Mouse (Mus musculus): ENCODE results near the gene Adk. TPM values are rescaled to one million over a fixed set of nuclear protein-coding genes. Genes with fewer than 3 reads are reported as not detected.

The Adk gene
- polyA plus RNA-seq, 3 experiments from 2014 or later = 84.7 to 128 (median 118) TPM

GRCm38 (mm10) chr14:21278290-21278689, 225.9 kb downstream of the Adk start:
- ATAC-seq = no peak

GRCm38 (mm10) chr14:21278907-21279535, 226.6 kb downstream of the Adk start:
- ATAC-seq = no peak

GRCm38 (mm10) chr14:21280451-21280850, 228.1 kb downstream of the Adk start:
- ATAC-seq = no peak

GRCm38 (mm10) chr14:21281506-21281905, 229.1 kb downstream of the Adk start:
- no peak for ATAC-seq

GRCm38 (mm10) chr14:21284116-21284515, 231.7 kb downstream of the Adk start:
- no peak for ATAC-seq

- no peak for ATAC-seq
Measured at GRCm38 (mm10) chr14:21284847-21285246, 232.5 kb downstream of the Adk start.

GRCm38 (mm10) chr14:21286274-21286673, 233.9 kb downstream of the Adk start:
- no peak for ATAC-seq

- no peak for ATAC-seq
Measured at GRCm38 (mm10) chr14:21287726-21288442, 235.5 kb downstream of the Adk start.

- peak; percentile 35 for ATAC-seq
Measured at GRCm38 (mm10) chr14:21299743-21300142, 247.4 kb downstream of the Adk start.

- ATAC-seq = no peak
Measured at GRCm38 (mm10) chr14:21304815-21305214, 252.4 kb downstream of the Adk start.

- no peak for ATAC-seq
Measured at GRCm38 (mm10) chr14:21308349-21308936, 256.1 kb downstream of the Adk start.

GRCm38 (mm10) chr14:21310530-21310929, 258.2 kb downstream of the Adk start:
- ATAC-seq = no peak

GRCm38 (mm10) chr14:21313561-21314342, 261.4 kb downstream of the Adk start:
- ATAC-seq = no peak

- no peak for ATAC-seq
Measured at GRCm38 (mm10) chr14:21314466-21314865, 262.1 kb downstream of the Adk start.

- ATAC-seq = peak; percentile 32
Measured at GRCm38 (mm10) chr14:21334826-21335225, 282.5 kb downstream of the Adk start.

GRCm38 (mm10) chr14:21335691-21336314, 283.4 kb downstream of the Adk start:
- ATAC-seq = no peak

- no peak for ATAC-seq
Measured at GRCm38 (mm10) chr14:21337948-21338347, 285.6 kb downstream of the Adk start.

- ATAC-seq = no peak
Measured at GRCm38 (mm10) chr14:21341195-21341594, 288.8 kb downstream of the Adk start.

- ATAC-seq = no peak
Measured at GRCm38 (mm10) chr14:21342984-21343383, 290.6 kb downstream of the Adk start.

- no peak for ATAC-seq
Measured at GRCm38 (mm10) chr14:21344896-21345295, 292.5 kb downstream of the Adk start.

GRCm38 (mm10) chr14:21348611-21349260, 296.4 kb downstream of the Adk start:
- no peak for ATAC-seq

- ATAC-seq = no peak
Measured at GRCm38 (mm10) chr14:21351646-21352045, 299.3 kb downstream of the Adk start.
